Mouse (Mus musculus): ENCODE measurements at regions not wholly inside any gene's neighbourhood (a gene's known extent, or its start where the extent isn't known, plus 50 kb on each side); places are given as distances from the start of the nearest gene placed in this dataset.
"Not testable (repeated sequence)": the region's sequence is repeated elsewhere in the genome, so short reads cannot be mapped to it uniquely, and the experiment has no call there.

DNA sequence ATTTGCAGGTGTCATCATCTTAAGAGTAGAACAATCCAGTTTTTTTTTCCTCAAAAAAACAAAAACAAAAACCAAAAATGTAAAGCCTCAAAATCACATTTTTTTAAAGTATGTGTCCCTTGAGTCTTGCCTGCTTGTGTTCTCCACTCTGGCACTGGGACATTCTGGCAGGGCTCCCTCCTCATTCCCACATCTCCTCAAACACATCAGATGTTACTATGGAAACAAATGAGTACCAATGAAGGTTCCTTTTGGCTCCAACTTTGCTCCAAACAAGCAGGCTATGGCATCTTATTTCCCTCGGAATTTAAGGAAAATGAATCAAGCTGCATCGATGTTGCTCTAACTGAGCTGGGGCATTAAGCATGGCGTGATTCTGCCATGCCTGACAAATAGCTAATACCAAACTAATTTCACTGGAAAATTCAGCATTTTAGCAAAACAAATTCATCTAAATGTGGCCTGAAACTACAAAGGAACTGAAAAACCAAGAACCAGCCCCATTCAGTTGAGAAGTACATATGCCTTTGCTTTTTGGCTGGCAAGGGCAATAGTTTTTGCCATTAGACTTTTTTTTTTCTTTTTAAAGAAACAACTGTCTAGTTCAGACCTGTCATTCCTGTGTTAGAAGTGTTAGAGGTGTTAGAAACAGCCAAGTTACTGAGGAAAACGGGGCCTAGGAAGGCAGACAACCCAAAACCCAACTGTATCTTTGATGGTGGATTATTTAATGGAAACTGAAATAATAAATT, 522.2 kb upstream of the 2610301B20Rik start:
- DNase-seq = no peak

DNA sequence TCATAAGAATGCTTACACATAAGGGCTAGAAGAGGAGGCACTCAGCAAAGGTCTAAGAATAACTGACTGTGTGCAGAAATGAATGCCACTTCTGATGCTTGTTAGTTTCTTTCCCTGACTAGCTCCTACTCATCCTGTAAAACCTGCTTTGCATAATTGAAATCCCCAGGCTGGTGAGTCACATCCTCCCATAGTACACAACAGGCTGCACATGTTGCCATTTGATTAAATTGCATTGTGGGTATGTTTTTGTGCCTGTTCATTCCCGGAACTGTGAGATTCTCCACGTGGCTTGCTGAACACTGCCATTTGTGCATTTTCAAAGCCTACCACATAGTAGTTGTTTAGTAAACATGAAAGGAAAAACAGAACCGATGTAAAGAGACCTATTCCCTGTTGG, 516.7 kb upstream of the 2610301B20Rik start:
- DNase-seq = no peak

DNA sequence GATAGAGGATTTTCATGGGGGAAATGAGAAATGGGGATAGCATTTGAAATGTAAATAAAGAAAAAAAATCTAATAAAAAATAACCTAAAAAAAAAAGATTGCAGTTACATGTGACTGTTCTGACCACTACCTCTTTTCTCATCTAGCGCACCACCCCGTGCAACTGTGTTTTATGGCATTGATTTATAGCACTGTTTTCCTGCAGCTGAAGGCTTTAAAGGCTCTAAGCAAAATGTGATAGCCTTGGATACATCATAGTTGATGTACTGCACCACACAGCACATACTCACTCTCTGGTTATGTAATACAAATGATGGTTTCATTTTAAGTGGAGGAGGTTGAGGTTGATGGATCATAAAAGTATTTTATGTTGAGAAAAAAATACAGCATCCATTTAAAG, 484.5 kb upstream of the 2610301B20Rik start:
- no peak for DNase-seq

DNA sequence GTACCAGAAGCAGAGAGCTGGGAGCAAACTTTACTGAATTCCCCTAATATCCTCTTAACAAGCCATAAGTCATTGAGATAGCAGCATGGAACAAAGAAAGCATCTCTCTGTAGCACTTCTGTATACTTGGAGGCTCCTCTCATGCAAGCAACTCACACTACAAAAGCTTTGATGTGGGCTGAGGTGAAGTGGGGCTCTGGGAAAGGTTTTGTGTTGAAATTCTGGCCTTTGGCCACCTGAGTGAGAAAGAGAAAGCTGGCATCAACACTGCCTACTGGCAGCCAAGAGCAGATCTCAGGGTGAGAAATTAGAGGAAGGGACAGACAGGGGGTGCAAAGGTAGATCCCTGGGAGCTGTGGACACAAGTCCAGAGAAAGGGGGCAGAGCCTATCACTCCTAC, 477.0 kb upstream of the 2610301B20Rik start:
- no peak for DNase-seq

DNA sequence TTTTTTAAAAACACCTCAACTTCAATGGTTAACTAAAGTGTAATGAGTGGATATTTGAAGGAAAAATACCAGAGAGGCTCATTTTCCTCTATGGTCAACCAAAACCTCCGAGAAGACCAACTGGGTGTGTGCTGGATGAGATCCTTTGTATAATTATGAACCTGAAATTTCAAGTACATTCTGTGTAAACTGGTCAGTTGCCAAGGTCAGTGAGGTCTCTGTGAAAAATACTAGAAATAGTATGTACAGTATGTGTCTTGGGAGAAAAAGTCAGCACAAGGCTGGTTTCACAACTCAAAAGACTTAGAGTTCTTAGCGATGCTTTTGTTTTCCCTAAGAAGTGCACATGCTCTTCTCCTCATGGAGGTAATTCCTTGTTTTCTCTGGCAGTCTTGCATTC, 476.2 kb upstream of the 2610301B20Rik start:
- DNase-seq = no peak

DNA sequence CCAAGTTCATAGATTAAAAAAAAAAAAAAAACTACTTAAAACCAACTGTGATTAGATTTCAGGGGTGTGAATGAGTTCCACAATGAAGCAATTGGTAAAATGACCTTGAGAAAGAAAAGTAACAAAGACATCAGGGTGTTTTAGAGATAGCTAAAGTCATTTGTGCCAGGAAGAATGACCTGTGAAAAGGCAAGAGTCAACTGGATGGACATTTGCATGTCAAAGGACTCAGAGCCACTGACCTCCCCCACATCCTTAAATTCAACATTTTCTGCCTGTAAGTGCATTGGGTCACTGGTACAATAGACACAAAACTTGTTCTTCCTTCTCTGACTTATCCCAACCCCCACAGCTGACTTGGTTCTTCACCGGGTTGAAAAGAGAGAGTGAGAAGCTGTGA, 474.6 kb upstream of the 2610301B20Rik start:
- DNase-seq = no peak

DNA sequence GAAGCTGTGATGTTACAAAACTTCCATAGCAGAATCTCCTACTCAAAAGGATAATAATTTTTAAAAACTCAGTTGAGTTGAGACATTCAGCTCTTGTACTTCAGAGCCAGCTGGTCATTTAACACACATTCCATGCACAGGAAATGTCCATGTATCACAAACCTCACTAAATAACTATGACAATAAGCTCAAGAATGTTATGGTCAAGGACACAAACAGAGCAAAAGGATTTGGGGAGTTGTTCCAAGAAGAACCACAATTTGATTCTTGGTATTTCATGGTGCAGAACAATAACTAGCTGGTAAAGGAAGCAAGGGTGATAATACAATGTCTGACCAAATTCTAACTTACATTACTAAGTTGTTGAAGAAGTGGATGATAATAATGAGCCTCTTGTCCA, 471.4 kb upstream of the 2610301B20Rik start:
- DNase-seq = no peak

DNA sequence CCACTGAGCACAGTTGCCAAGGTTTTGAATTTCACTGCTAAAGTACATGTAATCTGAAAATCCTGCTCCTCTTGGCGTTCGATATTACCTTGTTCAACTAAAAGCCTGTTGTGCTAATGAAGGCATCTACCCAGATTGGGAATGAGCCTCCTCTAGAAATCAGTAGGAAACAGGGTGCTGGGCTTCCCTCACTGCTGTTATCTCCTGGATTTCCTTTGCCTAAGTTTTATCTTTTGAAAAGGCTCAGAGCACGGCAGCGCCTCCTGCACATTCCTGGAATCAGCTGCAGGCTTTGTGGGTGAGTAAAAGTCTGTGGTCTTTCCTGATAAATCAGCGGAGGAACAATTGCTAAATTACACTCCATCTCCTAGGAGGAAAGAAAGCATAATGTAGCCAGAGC, 469.9 kb upstream of the 2610301B20Rik start:
- DNase-seq = no peak

DNA sequence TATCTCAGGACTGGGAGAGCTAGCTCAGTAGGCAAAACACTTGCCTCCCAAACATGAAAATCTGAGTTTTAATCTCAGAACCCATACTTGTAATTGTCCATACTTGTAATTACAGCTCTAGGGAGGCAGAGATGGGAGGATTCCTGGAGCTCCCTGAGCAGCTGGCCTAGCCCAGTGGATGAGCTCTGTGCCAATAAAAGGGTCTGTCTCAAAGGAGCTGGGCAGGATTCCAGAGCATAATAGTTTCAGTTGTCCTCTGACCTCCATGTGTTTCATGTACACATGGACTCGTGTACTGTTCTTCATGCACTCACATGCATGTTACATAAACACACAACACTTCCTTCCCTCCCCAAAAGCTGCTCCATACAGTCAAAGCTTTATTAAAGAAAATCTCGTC, 469.2 kb upstream of the 2610301B20Rik start:
- DNase-seq = no peak

DNA sequence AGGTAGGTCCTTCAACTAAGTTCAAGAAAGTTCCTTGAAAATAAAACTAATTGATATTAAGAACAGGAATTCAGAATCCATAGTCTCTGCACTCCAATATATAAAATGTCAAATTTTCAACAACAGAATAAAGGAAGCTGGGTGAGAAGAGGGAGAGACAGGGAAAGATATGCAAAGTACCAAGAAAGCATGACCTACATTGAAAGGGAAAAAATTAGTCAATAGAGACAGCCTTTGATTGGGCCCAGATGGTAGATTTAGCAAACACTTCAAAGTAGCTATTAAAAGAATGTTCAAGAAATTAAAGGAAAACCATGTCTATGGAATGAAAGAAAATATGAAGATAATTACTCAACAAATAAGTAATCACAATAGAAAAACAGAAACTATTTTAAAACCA, 460.0 kb upstream of the 2610301B20Rik start:
- no peak for DNase-seq

DNA sequence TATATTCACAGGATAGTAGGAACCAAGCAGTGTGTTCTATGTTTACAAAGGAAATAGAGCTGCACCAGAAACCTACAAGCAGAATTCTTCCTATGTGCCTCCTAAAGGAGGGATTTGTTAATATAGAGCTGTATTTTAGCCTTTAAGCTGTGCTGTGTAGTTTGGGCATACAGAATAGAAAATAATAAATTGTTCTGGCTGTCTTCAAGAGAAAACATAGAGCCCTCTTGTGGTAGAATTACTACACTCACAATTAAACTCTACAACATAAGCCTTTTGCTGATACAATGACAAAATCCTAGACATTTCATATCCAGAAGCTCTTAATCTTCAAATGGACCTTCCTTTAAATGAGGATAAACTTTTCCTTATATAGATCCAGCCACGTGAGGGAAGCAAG, 452.9 kb upstream of the 2610301B20Rik start:
- DNase-seq = no peak

DNA sequence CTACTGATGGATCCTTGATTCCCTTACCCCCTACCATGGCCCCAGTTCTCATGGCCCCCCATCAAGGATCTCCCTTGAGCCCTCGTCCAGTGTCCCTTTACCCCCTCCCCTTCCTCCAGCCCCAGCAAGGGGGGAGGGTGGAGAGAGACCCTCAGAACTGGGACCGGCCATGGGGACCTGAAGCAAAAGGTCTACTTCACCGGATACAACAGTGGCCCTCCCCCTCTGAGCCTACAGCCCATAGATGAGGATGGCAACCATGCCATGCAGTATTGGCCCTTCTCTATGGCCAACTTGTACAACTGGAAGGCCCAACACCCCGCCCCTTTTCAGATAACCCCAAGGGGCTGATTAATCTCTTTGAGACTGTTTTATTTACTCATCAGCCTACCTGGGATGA, 439.9 kb upstream of the 2610301B20Rik start:
- DNase-seq = no peak

DNA sequence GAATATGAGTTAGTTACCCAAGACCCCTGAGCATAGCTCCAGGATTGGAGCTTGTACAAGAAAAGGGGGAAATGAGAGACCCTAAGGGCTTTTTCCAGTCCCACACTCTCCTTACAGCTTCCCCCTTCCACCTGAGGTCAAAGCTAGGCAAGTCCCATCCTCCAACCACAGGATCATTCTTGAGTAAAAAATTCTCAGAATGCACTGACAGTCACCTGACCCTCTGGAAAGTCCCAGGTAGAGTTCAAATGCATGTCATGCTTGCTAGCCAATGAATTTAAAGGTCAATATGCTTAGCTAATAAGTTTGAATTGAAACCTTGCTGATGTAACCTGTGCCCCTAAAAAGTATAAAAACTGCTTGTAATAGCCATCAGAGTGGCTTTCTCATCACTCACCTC, 434.4 kb upstream of the 2610301B20Rik start:
- not testable (repeated sequence) for DNase-seq

DNA sequence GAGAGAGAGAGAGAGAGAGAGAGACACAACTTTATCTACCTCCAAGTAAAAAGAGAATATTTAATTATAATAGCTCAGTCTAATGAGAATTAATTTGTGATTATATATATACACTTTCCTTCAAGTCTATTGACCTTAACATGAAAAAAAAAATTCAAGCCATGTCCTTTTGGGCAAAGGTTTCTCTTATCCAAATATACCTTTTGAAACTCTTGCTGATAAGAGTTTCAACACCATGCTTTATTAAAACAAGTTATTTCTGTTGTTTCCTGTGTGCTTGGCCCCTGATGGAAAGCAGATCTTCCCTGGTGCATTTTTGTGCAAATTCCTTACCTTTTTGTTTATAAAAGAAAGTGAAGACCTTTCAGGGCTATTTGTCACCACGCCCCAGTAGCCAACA, 414.7 kb upstream of the 2610301B20Rik start:
- DNase-seq = no peak

DNA sequence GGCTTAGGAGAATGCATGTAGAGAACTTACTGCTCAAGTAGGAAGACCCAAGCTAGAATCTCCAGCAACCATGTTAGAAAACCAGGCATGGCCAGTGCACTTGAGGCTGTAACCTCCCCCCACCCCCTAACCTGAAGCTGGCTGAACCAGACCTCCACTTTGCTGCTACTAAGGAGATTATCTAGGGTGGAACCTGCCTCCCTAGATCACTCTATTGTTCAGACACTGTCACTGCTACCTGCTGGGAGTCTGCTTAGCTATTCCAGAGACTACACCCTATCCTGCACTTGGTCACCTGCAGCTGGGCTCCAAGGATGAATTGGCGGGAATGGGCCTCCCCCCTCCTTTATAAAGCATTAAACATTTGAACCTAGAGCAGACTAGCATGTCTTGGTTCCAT, 393.4 kb upstream of the 2610301B20Rik start:
- no peak for DNase-seq

DNA sequence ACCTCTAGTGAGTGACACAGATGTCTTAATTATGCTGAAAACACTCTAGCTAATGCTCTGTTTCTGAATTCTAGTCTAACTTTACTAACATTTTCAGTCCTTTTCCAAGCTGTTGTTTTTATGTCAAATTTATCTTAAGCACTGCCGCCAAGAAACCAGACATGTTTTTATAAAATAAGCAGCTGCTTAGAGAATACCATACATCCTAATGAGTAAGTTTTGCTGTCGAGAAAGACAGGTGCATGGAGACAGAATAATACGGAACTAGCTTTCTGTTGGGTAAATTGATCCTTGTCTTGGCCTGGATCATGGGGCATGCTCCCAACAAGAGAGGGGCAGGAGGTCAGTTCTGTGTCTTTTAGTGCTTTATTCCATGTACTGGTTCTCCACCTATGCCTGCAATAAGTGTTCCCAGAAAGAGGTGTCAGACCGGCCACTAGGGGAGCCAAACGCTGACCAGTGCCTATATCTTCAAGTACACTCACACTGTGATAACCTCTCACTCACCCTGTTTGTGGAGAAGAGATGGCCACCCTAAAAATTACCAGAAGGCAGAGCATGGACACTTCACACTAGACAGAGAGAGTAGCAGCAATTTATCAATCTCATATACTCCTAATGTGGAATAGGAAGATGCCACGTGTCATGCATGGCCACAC, 366.0 kb upstream of the 2610301B20Rik start:
- no peak for DNase-seq

DNA sequence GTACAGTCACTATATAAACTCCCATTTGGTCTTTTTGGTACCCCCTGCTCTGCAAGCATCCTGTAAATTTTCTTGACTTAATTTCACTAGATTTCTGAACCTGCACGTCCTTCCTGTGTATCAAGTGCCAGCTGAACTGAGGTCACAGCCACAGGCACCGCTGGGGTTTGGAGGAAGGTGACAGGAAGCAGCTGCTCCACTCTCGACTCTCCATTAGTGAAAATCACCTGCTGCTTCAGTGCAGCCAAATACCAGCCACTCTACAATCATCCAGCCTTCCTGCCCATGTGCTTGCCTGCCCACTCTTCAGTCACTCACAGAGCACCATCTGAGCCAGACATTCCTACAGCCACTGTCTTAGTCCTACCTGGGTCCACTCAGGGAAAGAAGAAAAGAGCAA, 364.3 kb upstream of the 2610301B20Rik start:
- DNase-seq = no peak

DNA sequence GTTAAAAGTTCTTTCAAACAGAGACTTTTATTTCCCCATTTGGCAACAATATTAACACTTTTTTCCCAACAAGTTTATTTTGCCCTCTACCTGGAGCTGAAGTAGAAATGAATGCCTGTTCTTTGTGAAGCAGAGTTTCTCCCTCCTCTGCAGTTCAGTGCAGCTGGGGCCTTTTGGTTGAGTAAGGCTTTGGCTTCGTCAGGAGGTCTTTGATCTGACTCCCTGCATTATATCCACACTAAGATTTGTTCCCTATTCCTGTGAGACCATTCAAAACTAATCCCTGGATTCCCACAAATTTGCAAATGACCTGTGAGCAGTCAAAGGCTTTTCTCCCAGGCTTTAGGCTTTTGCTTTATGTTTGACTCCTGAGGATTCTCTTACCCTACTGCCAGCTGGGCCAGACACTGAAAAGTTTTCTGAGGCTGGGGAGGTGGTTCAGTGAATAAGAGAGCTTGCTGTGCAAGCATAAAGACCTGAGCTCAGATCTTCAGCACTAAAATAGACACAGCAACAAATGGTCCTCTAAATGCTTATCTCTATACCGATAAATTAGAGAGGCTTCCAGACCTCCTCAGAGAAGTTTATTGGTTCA, 323.5 kb upstream of the 2610301B20Rik start:
- no peak for DNase-seq

DNA sequence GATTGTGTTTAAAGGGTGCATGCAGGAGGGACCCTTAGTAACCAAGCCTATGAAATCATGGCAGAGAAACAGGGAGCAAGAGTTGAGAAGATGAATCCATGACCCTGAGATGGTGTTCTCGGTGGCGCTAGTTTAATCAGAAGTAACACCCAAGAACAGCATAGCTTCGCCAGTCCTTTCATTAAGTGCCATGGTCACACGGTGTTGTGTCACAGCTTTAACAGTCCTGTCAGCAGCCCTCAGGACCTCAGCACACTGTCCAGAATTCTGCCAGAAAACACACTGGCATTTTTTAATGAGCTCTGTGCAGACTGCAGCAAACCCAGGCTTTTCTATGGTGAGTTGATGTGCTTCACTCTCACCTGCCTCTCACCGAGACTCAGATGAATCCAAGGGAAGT, 320.6 kb upstream of the 2610301B20Rik start:
- DNase-seq = no peak

DNA sequence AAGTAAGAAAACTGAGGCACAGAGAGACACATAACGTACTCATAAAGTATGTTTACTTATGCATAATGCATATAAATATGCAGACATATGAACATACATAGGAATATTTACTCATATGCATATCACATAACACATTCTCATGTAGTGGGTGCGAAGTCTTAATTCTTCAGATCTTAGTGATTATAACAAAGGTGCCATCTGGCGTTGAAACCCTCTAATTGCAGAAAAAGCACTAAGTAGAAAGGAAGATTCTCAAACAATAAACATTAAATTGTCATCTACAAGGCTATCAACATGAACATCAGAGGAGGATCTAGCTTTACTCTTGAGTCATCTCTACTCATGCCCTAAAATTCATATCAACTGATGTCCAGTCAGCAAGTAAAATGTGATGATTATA, 314.2 kb upstream of the 2610301B20Rik start:
- no peak for DNase-seq

DNA sequence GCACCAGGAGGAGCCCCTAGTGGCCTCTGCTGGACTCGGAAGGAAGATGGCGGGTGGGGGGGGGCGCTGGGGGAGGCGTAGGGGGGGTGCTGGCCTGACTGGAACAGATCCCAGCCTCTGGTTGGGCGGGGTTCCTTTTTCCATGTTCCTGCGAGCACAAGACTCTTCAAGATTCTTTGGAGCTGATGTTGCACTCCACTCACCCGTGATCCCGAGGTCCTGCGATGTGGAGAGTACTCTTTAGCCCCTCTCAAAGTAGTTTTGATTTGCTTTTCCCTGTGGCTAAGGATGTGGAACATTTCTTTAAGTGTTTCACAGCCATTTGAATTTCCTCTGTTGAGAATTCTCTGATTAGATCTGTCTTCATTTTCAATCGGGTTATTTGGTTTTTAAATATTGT, 269.8 kb upstream of the 2610301B20Rik start:
- no peak for DNase-seq

DNA sequence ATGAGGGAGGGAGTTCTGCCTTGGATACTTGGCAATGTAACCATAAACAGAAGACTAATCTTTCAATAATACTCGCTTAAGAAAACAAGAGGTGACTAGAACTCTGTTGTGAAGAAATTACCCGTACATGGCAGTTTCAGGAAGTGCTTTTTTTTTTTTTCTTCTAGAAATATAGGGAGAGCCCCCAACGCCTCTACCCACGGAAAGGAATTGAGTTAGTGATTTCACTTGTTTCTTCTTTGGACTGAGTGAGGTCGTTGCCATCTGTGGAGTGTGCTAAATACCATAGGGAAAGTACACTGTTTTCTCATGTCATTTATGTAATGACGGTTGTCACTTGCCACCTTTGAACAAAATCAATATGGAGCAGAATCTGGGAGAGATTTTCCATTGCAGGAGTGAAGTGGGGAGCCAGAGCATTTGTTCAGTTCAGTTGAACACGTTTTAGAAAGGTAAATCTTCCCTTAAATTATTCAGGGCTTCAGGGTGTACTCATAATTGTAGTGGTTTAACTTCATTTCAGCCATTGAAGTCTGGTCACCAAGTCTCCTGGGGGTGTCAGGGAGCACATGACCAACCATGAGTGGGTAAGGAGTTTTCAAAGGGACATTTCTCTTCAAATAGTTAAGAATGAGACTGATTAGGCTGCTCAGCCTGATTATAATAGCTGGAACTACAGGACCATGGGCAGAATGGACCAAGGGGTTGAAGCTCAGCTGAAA, 266.3 kb upstream of the 2610301B20Rik start:
- no peak for DNase-seq

DNA sequence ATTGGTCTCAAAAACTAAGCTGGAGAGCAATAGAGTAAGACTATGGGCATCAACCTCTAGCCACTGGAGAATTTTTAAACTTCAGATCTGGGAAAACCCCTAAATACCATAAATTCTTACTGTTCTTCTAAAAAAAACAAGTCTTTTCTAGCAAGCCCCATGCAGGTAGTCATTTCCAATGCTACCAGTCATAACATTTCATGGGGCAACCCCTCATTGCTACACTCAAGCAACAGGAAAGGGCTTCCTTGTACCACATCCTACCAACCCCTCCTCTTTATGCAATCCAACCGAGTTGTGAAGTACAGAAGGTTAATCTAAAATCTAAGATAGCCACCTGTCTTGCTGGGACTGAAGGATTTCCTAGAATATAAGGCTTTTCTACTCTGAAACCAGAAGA, 263.5 kb upstream of the 2610301B20Rik start:
- DNase-seq = no peak

All from cerebellum, adult 9-11 months (tissue).